Mouse (Mus musculus) embryonic fibroblast, embryonic 13.5 days (primary cell): ENCODE data around the gene a.
"Not testable (repeated sequence)": the region's sequence is repeated elsewhere in the genome, so short reads cannot be mapped to it uniquely, and the experiment has no call there.

ENCODE experiments used
- CTCF ChIP-seq: IDR thresholded peaks from 2 replicates; pipeline ENCODE4 v1.5.1; 2011; ENCODE audit warnings: mild to moderate bottlenecking, control low read depth, low read length, moderate library complexity, borderline replicate concordance; ENCODE audit not compliant: insufficient read depth
- POLR2A ChIP-seq: IDR thresholded peaks from 2 replicates; pipeline ENCODE4 v1.6.1; 2011; ENCODE audit warnings: low read depth, mild to moderate bottlenecking, control low read depth, low read length, moderate library complexity

DNA sequence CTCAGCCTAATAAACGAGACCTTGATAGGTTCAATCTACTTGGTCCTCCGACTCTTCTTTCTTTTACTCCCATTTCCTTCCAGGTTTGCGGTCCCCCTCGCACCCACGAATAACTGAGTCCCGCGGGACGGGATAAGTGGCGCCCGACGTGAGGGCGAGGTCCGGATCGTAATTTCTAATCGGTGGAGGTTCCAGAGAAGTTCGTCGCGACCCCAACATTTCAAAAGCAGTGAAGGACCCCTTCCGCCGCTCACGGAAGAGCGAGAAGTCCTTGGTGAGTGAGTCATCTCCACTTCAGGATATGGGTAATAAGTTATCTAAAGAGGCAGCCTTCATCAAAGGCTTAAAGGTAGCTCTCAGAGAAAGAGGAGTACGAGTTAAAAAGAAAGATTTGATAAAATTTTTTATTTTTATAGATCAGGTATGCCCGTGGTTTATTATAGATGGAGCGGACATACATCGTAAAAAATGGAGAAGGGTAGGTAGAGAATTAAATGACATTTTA is 227.1 kb downstream of the a start, which contains the start of gene Gm14226:
- TF ChIP-seq CTCF, POLR2A: not testable (repeated sequence)
